Mouse (Mus musculus): ENCODE measurements around the gene Nxf1.

- TF ChIP-seq CTCF (IDR thresholded peaks at IDR 0.05; ENCODE audit: borderline replicate concordance, insufficient read depth, low read length) (peak; percentile 31; the same call in 1 of the 2 replicates), POLR2A (IDR thresholded peaks at IDR 0.05; ENCODE audit: low read depth, low read length) (no peak)
Measured at GRCm38 (mm10) chr19:8718357-8718756, 38.5 kb upstream of the Nxf1 start.

Data from embryonic fibroblast, embryonic 13.5 days (primary cell).